8 mouse cellular contexts compared by ENCODE assay signal in genomic region chr11:69117737-69118695, GRCm38 (mm10). TPM values are rescaled to one million over a fixed set of nuclear protein-coding genes. Genes with fewer than 3 reads are reported as not detected.
DNase-seq lines count a peak whose midpoint lies in the region; ATAC-seq and TF ChIP-seq lines count a peak whose summit lies in the region.

No protein-coding gene starts in this region.

- peak; percentile 41 for ATAC-seq in erythroblast, adult 5-6 weeks (replicated peaks; ENCODE audit: low FRiP score, poor library complexity, severe bottlenecking)

- H3K36me3 ChIP-seq in ES-Bruce4 (ENCODE audit: control insufficient read depth, insufficient read depth, low read length, poor library complexity, severe bottlenecking) = no peaks in the 10 kb centered on the region
- H3K36me3 ChIP-seq in macrophage (ENCODE audit: inconsistent target) = no peaks in the 10 kb centered on the region

- no peak for TF ChIP-seq EP300 in ES-Bruce4 (IDR thresholded peaks at IDR 0.05; ENCODE audit: insufficient read depth, low read depth, low read length)

- H3K9ac ChIP-seq in ES-Bruce4 (ENCODE audit: low read depth, poor library complexity, severe bottlenecking) = peak overlapping the region; percentile 42

- TF ChIP-seq CTCF in ES-Bruce4 (IDR thresholded peaks at IDR 0.05; ENCODE audit: low read depth, low read length) = no peak

- no peaks in the 10 kb centered on the region for H3K79me2 ChIP-seq in macrophage (ENCODE audit: inconsistent target)

- no peaks in the 10 kb centered on the region for H3K9me3 ChIP-seq in ES-Bruce4 (replicated peaks; ENCODE audit: control insufficient read depth, insufficient read depth, low read length, poor library complexity, severe bottlenecking)

- H3K4me3 ChIP-seq in ES-Bruce4 (ENCODE audit: low read depth, low read length) (peak overlapping the region; percentile 82), macrophage (ENCODE audit: inconsistent target) (peak overlapping the region; percentile 48)

- H3K27ac ChIP-seq in ES-Bruce4 (ENCODE audit: insufficient read depth, low read length) (no peak overlapping the region), macrophage (no peak overlapping the region)

- under 1% methylated on average over 45 of the region's 45 CpGs for WGBS in macrophage (ENCODE audit: missing documents)

- intact Hi-C loops in heart, postnatal 25 days (cut with DNase I) = loop anchor here (2.0 kb wide), 1 partner anchor 15 kb away; no protein-coding TSS in a partner anchor

- TF ChIP-seq POLR2A in ES-Bruce4 (IDR thresholded peaks at IDR 0.05; ENCODE audit: insufficient read depth, low read length) = no peak

- H3K27me3 ChIP-seq in ES-Bruce4 (ENCODE audit: control insufficient read depth, insufficient read depth, low read length, poor library complexity, severe bottlenecking) = peaks cover 22% of the 10 kb centered on the region

- peak; percentile 74 to 81 for DNase-seq in adrenal gland, postnatal 36 days
- DNase-seq in heart, postnatal 25 days (ENCODE audit: low spot score) = peak; percentile 45
- DNase-seq in layer of hippocampus, postnatal 14 days (ENCODE audit: low spot score in 2 of 2) = peak; percentile 53 to 59
- peak; percentile 63 to 67 for DNase-seq in right cerebral cortex, postnatal 10 days (ENCODE audit: low spot score in 2 of 2)
- no peak for DNase-seq in frontal cortex, postnatal 25 days (ENCODE audit: low spot score in 2 of 2)

- H3K4me1 ChIP-seq in ES-Bruce4 (ENCODE audit: control insufficient read depth, insufficient read depth, low read length) = no peaks in the 10 kb centered on the region

RNA-seq across cellular contexts. Expression of gene Hes7, which starts 2.2 kb away (rescaled TPM):
- polyA plus RNA-seq in ES-Bruce4 (2011; ENCODE audit: insufficient read depth, insufficient read length, low read depth, missing spikeins) (not detected in 2 replicates), macrophage (2018) (not detected in 3 replicates)
- under 1 TPM; 0.17 to 0.26 TPM for total RNA-seq in adrenal gland, postnatal 36 days (2021)
- total RNA-seq in erythroblast, adult 5-6 weeks (2015; ENCODE audit: low replicate concordance) = not detected in 2 replicates
- not detected in 2 replicates for total RNA-seq in erythroblast, adult 5-6 weeks (2017; ENCODE audit: low replicate concordance)
- under 1 TPM in 1 of 2 experiments, not detected in 1; 0.14 TPM for total RNA-seq in heart, postnatal 25 days (2021)
- total RNA-seq in layer of hippocampus, postnatal 14 days (2021) = under 1 TPM; 0.46 to 0.62 TPM
- total RNA-seq in macrophage (2018; cell fraction: chromatin; rRNA removed) = under 1 TPM in 4 of 26 experiments, not detected in 22; 0.49 to 0.63 (median 0.55) TPM
- total RNA-seq in macrophage (2018; cell fraction: cytosol; rRNA removed) = under 1 TPM in 8 of 26 experiments, not detected in 18; 0.07 to 0.14 (median 0.09) TPM
- 1 to 10 TPM in 2 of 26 experiments, under 1 TPM in 3, not detected in 21; 0.26 to 1.1 (median 0.44) TPM for total RNA-seq in macrophage (2018; cell fraction: nucleus; rRNA removed)

RNA-seq across cellular contexts. Expression of gene 9130213A22Rik, which starts 4.4 kb away (rescaled TPM):
- polyA plus RNA-seq in ES-Bruce4 (2011; ENCODE audit: insufficient read depth, insufficient read length, low read depth, missing spikeins) = not detected in 2 replicates
- under 1 TPM; 0.50 to 0.76 TPM for total RNA-seq in adrenal gland, postnatal 36 days (2021)
- total RNA-seq in erythroblast, adult 5-6 weeks (2015; ENCODE audit: low replicate concordance) = not detected in 2 replicates
- total RNA-seq in erythroblast, adult 5-6 weeks (2017; ENCODE audit: low replicate concordance) = not detected in 2 replicates
- under 1 TPM in 1 of 2 experiments, not detected in 1; 0.21 TPM for total RNA-seq in heart, postnatal 25 days (2021)
- total RNA-seq in layer of hippocampus, postnatal 14 days (2021) = under 1 TPM; 0.88 to 0.95 TPM
- total RNA-seq in macrophage (2018; cell fraction: chromatin; rRNA removed) = 1 to 10 TPM in 1 of 26 experiments, under 1 TPM in 8, not detected in 17; 0.49 to 1.0 (median 0.62) TPM
- under 1 TPM in 22 of 26 experiments, not detected in 4; 0.07 to 0.35 (median 0.14) TPM for total RNA-seq in macrophage (2018; cell fraction: cytosol; rRNA removed)
- total RNA-seq in macrophage (2018; cell fraction: nucleus; rRNA removed) = 1 to 10 TPM in 2 of 26 experiments, under 1 TPM in 3, not detected in 21; 0.34 to 1.6 (median 0.50) TPM
- 0.14 to 0.29 TPM in 2 of 3 replicates, not detected in the other for polyA plus RNA-seq in macrophage (2018)

RNA-seq across cellular contexts. Expression of gene Aloxe3, which starts 7.7 kb away (rescaled TPM):
- 1.7 and 2.0 TPM in 2 replicates for polyA plus RNA-seq in ES-Bruce4 (2011; ENCODE audit: insufficient read depth, insufficient read length, low read depth, missing spikeins)
- 1 to 10 TPM in 1 of 2 experiments, under 1 TPM in 1; 0.63 to 1.1 TPM for total RNA-seq in adrenal gland, postnatal 36 days (2021)
- not detected in 2 replicates for total RNA-seq in erythroblast, adult 5-6 weeks (2015; ENCODE audit: low replicate concordance)
- 0.51 TPM in 1 of 2 replicates, not detected in the other for total RNA-seq in erythroblast, adult 5-6 weeks (2017; ENCODE audit: low replicate concordance)
- not detected for total RNA-seq in heart, postnatal 25 days (2021)
- 1 to 10 TPM; 2.9 to 5.7 TPM for total RNA-seq in layer of hippocampus, postnatal 14 days (2021)
- under 1 TPM in 13 of 26 experiments, not detected in 13; 0.16 to 0.69 (median 0.27) TPM for total RNA-seq in macrophage (2018; cell fraction: chromatin; rRNA removed)
- under 1 TPM in 12 of 26 experiments, not detected in 14; 0.03 to 0.27 (median 0.10) TPM for total RNA-seq in macrophage (2018; cell fraction: cytosol; rRNA removed)
- 1 to 10 TPM in 1 of 26 experiments, under 1 TPM in 13, not detected in 12; 0.11 to 1.5 (median 0.20) TPM for total RNA-seq in macrophage (2018; cell fraction: nucleus; rRNA removed)
- polyA plus RNA-seq in macrophage (2018) = 0.19 TPM in 1 of 3 replicates, not detected in the others

RNA-seq across cellular contexts. Expression of gene Per1, which starts 23.0 kb away (rescaled TPM):
- polyA plus RNA-seq in ES-Bruce4 (2011; ENCODE audit: insufficient read depth, insufficient read length, low read depth, missing spikeins) (25.0 and 29.3 TPM in 2 replicates), macrophage (2018) (8.8 to 17.5 TPM (median 11.6 TPM) in 3 replicates)
- 100 to 1,000 TPM; 112 to 153 TPM for total RNA-seq in adrenal gland, postnatal 36 days (2021)
- 2.3 and 3.1 TPM in 2 replicates for total RNA-seq in erythroblast, adult 5-6 weeks (2015; ENCODE audit: low replicate concordance)
- total RNA-seq in erythroblast, adult 5-6 weeks (2017; ENCODE audit: low replicate concordance) = 1.7 and 1.9 TPM in 2 replicates
- total RNA-seq in heart, postnatal 25 days (2021) = 10 to 100 TPM; 32.3 to 61.0 TPM
- 10 to 100 TPM; 84.4 to 86.8 TPM for total RNA-seq in layer of hippocampus, postnatal 14 days (2021)
- 100 to 1,000 TPM in 3 of 26 experiments, 10 to 100 TPM in 20, 1 to 10 TPM in 3; 2.1 to 182 (median 41.9) TPM for total RNA-seq in macrophage (2018; cell fraction: chromatin; rRNA removed)
- total RNA-seq in macrophage (2018; cell fraction: cytosol; rRNA removed) = 10 to 100 TPM in 18 of 26 experiments, 1 to 10 TPM in 8; 1.2 to 30.8 (median 12.4) TPM
- 100 to 1,000 TPM in 2 of 26 experiments, 10 to 100 TPM in 19, 1 to 10 TPM in 5; 3.2 to 114 (median 23.5) TPM for total RNA-seq in macrophage (2018; cell fraction: nucleus; rRNA removed)

RNA-seq across cellular contexts. Expression of gene Vamp2, which starts 29.7 kb away (rescaled TPM):
- polyA plus RNA-seq in ES-Bruce4 (2011; ENCODE audit: insufficient read depth, insufficient read length, low read depth, missing spikeins) (39.5 and 41.6 TPM in 2 replicates), macrophage (2018) (23.6 to 47.7 TPM (median 36.7 TPM) in 3 replicates)
- total RNA-seq in adrenal gland, postnatal 36 days (2021) = 100 to 1,000 TPM; 116 to 130 TPM
- total RNA-seq in erythroblast, adult 5-6 weeks (2015; ENCODE audit: low replicate concordance) = 50.3 and 58.7 TPM in 2 replicates
- total RNA-seq in erythroblast, adult 5-6 weeks (2017; ENCODE audit: low replicate concordance) = 12.4 and 17.8 TPM in 2 replicates
- total RNA-seq in heart, postnatal 25 days (2021) = 10 to 100 TPM; 59.6 to 65.7 TPM
- total RNA-seq in layer of hippocampus, postnatal 14 days (2021) = 1,000 to 10,000 TPM; 1,073 to 1,118 TPM
- 100 to 1,000 TPM in 20 of 26 experiments, 10 to 100 TPM in 6; 79.4 to 259 (median 167) TPM for total RNA-seq in macrophage (2018; cell fraction: chromatin; rRNA removed)
- 10 to 100 TPM; 20.1 to 40.4 (median 26.4) TPM for total RNA-seq in macrophage (2018; cell fraction: cytosol; rRNA removed)
- total RNA-seq in macrophage (2018; cell fraction: nucleus; rRNA removed) = 100 to 1,000 TPM in 24 of 26 experiments, 10 to 100 TPM in 2; 83.9 to 283 (median 140) TPM

Comparison
In these comparisons a context has a peak if more than half of its experiments do, and no peak if none do; other contexts are left out.
1. DNase-seq: peak in adrenal gland, postnatal 36 days (2 of 2), heart, postnatal 25 days (single experiment), layer of hippocampus, postnatal 14 days (2 of 2) and right cerebral cortex, postnatal 10 days (2 of 2); none in frontal cortex, postnatal 25 days (0 of 2).